Mouse (Mus musculus) megakaryocyte, embryonic 14.5 days (primary cell): Measurements from ENCODE around the gene Add3. TPM values are rescaled to one million over a fixed set of nuclear protein-coding genes. Genes with fewer than 3 reads are reported as not detected.
A peak's percentile ranks its signal among the peaks of the same experiment; 100 is the strongest.

Experiments
- H3K27me3 ChIP-seq: replicated peaks from 2 replicates; pipeline ENCODE3; 2012; ENCODE audit warnings: inconsistent platforms
- H3K36me3 ChIP-seq: replicated peaks from 2 replicates; pipeline ENCODE3; 2012; ENCODE audit warnings: low read length, inconsistent platforms, mixed read lengths
- H3K4me1 ChIP-seq: 2 replicates; pipeline ENCODE4 v1.6.1; 2012; ENCODE audit warnings: inconsistent platforms
- H3K4me3 ChIP-seq: replicated peaks from 2 replicates; pipeline ENCODE3; 2012; ENCODE audit warnings: moderate library complexity, mild to moderate bottlenecking, inconsistent platforms
- H3K9me3 ChIP-seq: 2 replicates; pipeline ENCODE4 v1.6.1; 2012; ENCODE audit warnings: inconsistent platforms
- FLI1 ChIP-seq: IDR thresholded peaks from 2 replicates; pipeline ENCODE4 v1.6.1; 2012; ENCODE audit warnings: low read length, inconsistent platforms, mixed read lengths
- GATA1 ChIP-seq: IDR thresholded peaks from 3 replicates; pipeline ENCODE4 v1.6.1; 2012; ENCODE audit warnings: mixed read lengths, low read length, inconsistent platforms, borderline replicate concordance
- polyA plus RNA-seq: library from polyadenylated mRNA; stranded (reverse); fragments of >175 nt; gene quantifications from 2 replicates; pipeline ENCODE4 v1.2.3, GENCODE M21; 2012; ENCODE audit warnings: low replicate concordance; ENCODE audit not compliant: insufficient read depth

Add3 gene
- polyA plus RNA-seq, 1 experiment: 6.1 TPM

GRCm38 (mm10) chr19:53181003-53181861, 41.0 kb downstream of the Add3 start:
- H3K36me3 ChIP-seq: peaks cover 16% of the 10 kb centered on the region
- no peak overlapping the region for H3K4me3 ChIP-seq
- peaks cover 70% of the 10 kb centered on the region for H3K4me1 ChIP-seq
- TF ChIP-seq FLI1 (no peak), GATA1 (no peak)
- H3K27me3 ChIP-seq: no peaks in the 10 kb centered on the region
- no peaks in the 10 kb centered on the region for H3K9me3 ChIP-seq

GRCm38 (mm10) chr19:53183620-53184019, 43.4 kb downstream of the Add3 start:
- Histone ChIP-seq H3K27me3 (no peaks in the 10 kb centered on the region), H3K4me1 (peaks cover 91% of the 10 kb centered on the region), H3K4me3 (peak overlapping the region; percentile 85), H3K36me3 (peaks cover 10% of the 10 kb centered on the region), H3K9me3 (no peaks in the 10 kb centered on the region)
- no peak for TF ChIP-seq GATA1
- no peak for TF ChIP-seq FLI1

GRCm38 (mm10) chr19:53184216-53184615, 44.0 kb downstream of the Add3 start:
- peaks cover 7% of the 10 kb centered on the region for H3K36me3 ChIP-seq
- H3K4me3 ChIP-seq: peak overlapping the region; percentile 77
- no peaks in the 10 kb centered on the region for H3K27me3 ChIP-seq
- H3K4me1 ChIP-seq: peaks cover 93% of the 10 kb centered on the region
- no peaks in the 10 kb centered on the region for H3K9me3 ChIP-seq
- TF ChIP-seq GATA1 (no peak), FLI1 (no peak)

GRCm38 (mm10) chr19:53184911-53185310, 44.7 kb downstream of the Add3 start:
- H3K4me3 ChIP-seq: no peak overlapping the region
- peaks cover 94% of the 10 kb centered on the region for H3K4me1 ChIP-seq
- TF ChIP-seq FLI1 (no peak), GATA1 (no peak)
- no peaks in the 10 kb centered on the region for H3K9me3 ChIP-seq
- H3K36me3 ChIP-seq: peaks cover 7% of the 10 kb centered on the region
- H3K27me3 ChIP-seq: no peaks in the 10 kb centered on the region

- H3K27me3 ChIP-seq: no peaks in the 10 kb centered on the region
- H3K4me3 ChIP-seq: peak overlapping the region; percentile 88
- H3K9me3 ChIP-seq: no peaks in the 10 kb centered on the region
- peaks cover 94% of the 10 kb centered on the region for H3K4me1 ChIP-seq
- TF ChIP-seq GATA1 (no peak; the same call in 2 of the 3 replicates), FLI1 (no peak)
- peaks cover 7% of the 10 kb centered on the region for H3K36me3 ChIP-seq
Observed at GRCm38 (mm10) chr19:53185486-53186134, 45.4 kb downstream of the Add3 start.

- peaks cover 5% of the 10 kb centered on the region for H3K36me3 ChIP-seq
- H3K9me3 ChIP-seq: no peaks in the 10 kb centered on the region
- peak overlapping the region; percentile 10 for H3K4me3 ChIP-seq
- TF ChIP-seq FLI1 (no peak), GATA1 (no peak)
- H3K4me1 ChIP-seq: peaks cover 93% of the 10 kb centered on the region
- no peaks in the 10 kb centered on the region for H3K27me3 ChIP-seq
Observed at GRCm38 (mm10) chr19:53186456-53186855, 46.2 kb downstream of the Add3 start.

GRCm38 (mm10) chr19:53187533-53187932, 47.3 kb downstream of the Add3 start:
- Histone ChIP-seq H3K9me3 (no peaks in the 10 kb centered on the region), H3K36me3 (peaks cover 2% of the 10 kb centered on the region), H3K4me1 (peaks cover 94% of the 10 kb centered on the region), H3K27me3 (no peaks in the 10 kb centered on the region), H3K4me3 (no peak overlapping the region)
- TF ChIP-seq FLI1 (no peak), GATA1 (no peak)

GRCm38 (mm10) chr19:53188186-53188585, 47.9 kb downstream of the Add3 start:
- no peak overlapping the region for H3K4me3 ChIP-seq
- H3K36me3 ChIP-seq: peaks cover 2% of the 10 kb centered on the region
- H3K27me3 ChIP-seq: no peaks in the 10 kb centered on the region
- H3K9me3 ChIP-seq: no peaks in the 10 kb centered on the region
- peaks cover 91% of the 10 kb centered on the region for H3K4me1 ChIP-seq
- no peak for TF ChIP-seq GATA1
- no peak for TF ChIP-seq FLI1

GRCm38 (mm10) chr19:53188724-53189220, 48.5 kb downstream of the Add3 start:
- Histone ChIP-seq H3K36me3 (peaks cover 2% of the 10 kb centered on the region), H3K9me3 (no peaks in the 10 kb centered on the region), H3K4me1 (peaks cover 91% of the 10 kb centered on the region), H3K27me3 (no peaks in the 10 kb centered on the region), H3K4me3 (peak overlapping the region; percentile 33)
- TF ChIP-seq FLI1: no peak
- no peak for TF ChIP-seq GATA1

- no peak for TF ChIP-seq FLI1
- TF ChIP-seq GATA1: no peak
- no peak overlapping the region for H3K4me3 ChIP-seq
Observed at GRCm38 (mm10) chr19:53189736-53190135, 49.5 kb downstream of the Add3 start.

More at GRCm38 (mm10) chr19:53189736-53190135, 49.5 kb downstream of the Add3 start:
- Histone ChIP-seq H3K4me1 (peaks cover 89% of the 10 kb centered on the region), H3K27me3 (no peaks in the 10 kb centered on the region), H3K36me3 (peaks cover 2% of the 10 kb centered on the region), H3K9me3 (no peaks in the 10 kb centered on the region)
